ENCODE assay signal across 9 mouse cellular contexts in the genomic region with DNA sequence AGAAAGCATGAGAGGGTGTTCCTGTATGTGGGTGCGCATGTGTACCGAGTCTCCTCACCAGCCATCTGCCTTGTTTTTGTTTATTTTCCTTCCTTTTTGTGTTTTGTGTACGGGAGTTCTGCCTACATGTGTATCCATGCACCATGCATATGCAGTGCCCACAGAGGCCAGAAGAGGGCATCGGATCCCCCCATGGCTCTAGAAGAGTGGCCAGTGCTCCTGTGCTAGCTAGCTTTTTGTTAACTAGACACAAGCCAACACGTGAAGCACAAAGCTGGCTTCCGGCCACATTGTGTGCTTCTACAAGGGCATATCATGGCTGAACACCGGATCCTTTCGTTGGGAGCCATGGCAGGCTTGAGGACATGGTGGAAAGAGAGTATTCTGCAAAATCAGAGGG. TPM values are rescaled to one million over a fixed set of nuclear protein-coding genes. Genes with fewer than 3 reads are reported as not detected.
DNase-seq lines count a peak whose midpoint lies in the region; ATAC-seq lines count a peak whose summit lies in the region.
"Had no signal": no experiment of that assay in that cellular context is flagged by ENCODE, and none has a peak within 500 bp of the region (broad histone marks: within the 10 kb centered on the region; RNA-seq: fewer than 3 reads in every experiment).

No protein-coding gene starts in this region.

- no peak overlapping the region for H3K4me2 ChIP-seq in forebrain, embryonic 11.5 days (ENCODE audit: low read depth, low read length, severe bottlenecking)
- H3K4me2 ChIP-seq in forebrain, embryonic 15.5 days (replicated peaks), result no peak overlapping the region
- H3K4me2 ChIP-seq: stomach, embryonic 15.5 days had no signal

- intact Hi-C loops in gastrocnemius, postnatal 14 days (cut with DNase I; ENCODE audit: low total_unique reads), result no loop called here

- WGBS in forebrain, embryonic 11.5 days, result 37% methylated on average over 8 of the region's 8 CpGs
- WGBS in forebrain, embryonic 15.5 days, result 29% methylated on average over 8 of the region's 8 CpGs

- no peaks in the 10 kb centered on the region for H3K4me1 ChIP-seq in forebrain, embryonic 11.5 days (replicated peaks; ENCODE audit: control insufficient read depth, insufficient read depth, low read length)
- H3K4me1 ChIP-seq in forebrain, embryonic 15.5 days, result no peaks in the 10 kb centered on the region
- H3K4me1 ChIP-seq: stomach, embryonic 15.5 days had no signal

- no peak overlapping the region for H3K27ac ChIP-seq in forebrain, embryonic 11.5 days (ENCODE audit: low read depth, low read length)
- H3K27ac ChIP-seq in forebrain, embryonic 15.5 days (replicated peaks), result no peak overlapping the region
- H3K27ac ChIP-seq: stomach, embryonic 15.5 days had no signal

- no peaks in the 10 kb centered on the region for H3K36me3 ChIP-seq in forebrain, embryonic 11.5 days (ENCODE audit: control insufficient read depth, insufficient read depth, low read length)
- no peaks in the 10 kb centered on the region for H3K36me3 ChIP-seq in forebrain, embryonic 15.5 days
- H3K36me3 ChIP-seq: stomach, embryonic 15.5 days had no signal

- H3K4me3 ChIP-seq in forebrain, embryonic 11.5 days (ENCODE audit: low read depth, low read length), result no peak overlapping the region
- no peak overlapping the region for H3K4me3 ChIP-seq in forebrain, embryonic 15.5 days
- H3K4me3 ChIP-seq: stomach, embryonic 15.5 days had no signal

- DNase-seq in forebrain, embryonic 11.5 days (ENCODE audit: low spot score), result peak; percentile 84
- peak; percentile 54 for DNase-seq in ovary, postnatal 36 days (ENCODE audit: low spot score)
- DNase-seq in ovary, adult 18-20 months (ENCODE audit: low spot score), result no peak
- peak; percentile 33 for DNase-seq in c-Kit-positive CD71-positive TER-119-negative erythroid progenitor cells, embryonic 14.5 days (ENCODE audit: low read depth)
- DNase-seq in gastrocnemius, postnatal 14 days, result peak; percentile 45
- peak; percentile 73 for DNase-seq in lung, postnatal 10 days
- DNase-seq in spleen, postnatal 14 days (ENCODE audit: low spot score in 2 of 2), result peak; percentile 21 to 45

- no peak for ATAC-seq in forebrain, embryonic 11.5 days (replicated peaks; ENCODE audit: low FRiP score)
- ATAC-seq in forebrain, embryonic 15.5 days (replicated peaks), result no peak; the same call in 1 of the 2 replicates

- no peaks in the 10 kb centered on the region for H3K9me3 ChIP-seq in forebrain, embryonic 11.5 days (ENCODE audit: control insufficient read depth, low read length)
- H3K9me3 ChIP-seq in forebrain, embryonic 15.5 days, result no peaks in the 10 kb centered on the region
- H3K9me3 ChIP-seq: stomach, embryonic 15.5 days had no signal

- no peaks in the 10 kb centered on the region; the same call in 1 of the 2 replicates for H3K27me3 ChIP-seq in forebrain, embryonic 11.5 days (ENCODE audit: control insufficient read depth, insufficient read depth, low read length)
- H3K27me3 ChIP-seq in forebrain, embryonic 15.5 days, result no peaks in the 10 kb centered on the region
- H3K27me3 ChIP-seq: stomach, embryonic 15.5 days had no signal

- H3K9ac ChIP-seq in forebrain, embryonic 11.5 days (ENCODE audit: low read length), result no peak overlapping the region; the same call in 1 of the 2 replicates
- H3K9ac ChIP-seq in forebrain, embryonic 15.5 days (replicated peaks), result no peak overlapping the region
- H3K9ac ChIP-seq: stomach, embryonic 15.5 days had no signal

RNA-seq across cellular contexts. Expression of a gene that starts 24.3 kb away (rescaled TPM):
- polyA plus RNA-seq in forebrain, embryonic 11.5 days (2014; fragmentation: Nextera tagmentation; extraction: Ambion mirVana), result 6.2 and 7.7 TPM in 2 replicates
- 5.5 and 5.8 TPM in 2 replicates for polyA plus RNA-seq in forebrain, embryonic 15.5 days (2015; fragmentation: Nextera tagmentation; extraction: Ambion mirVana)
- total RNA-seq in gastrocnemius, postnatal 14 days (2021), result 1 to 10 TPM; 4.4 to 5.5 TPM

RNA-seq across cellular contexts. Expression of a gene that starts 34.2 kb away (rescaled TPM):
- polyA plus RNA-seq in forebrain, embryonic 11.5 days (2014; fragmentation: Nextera tagmentation; extraction: Ambion mirVana), result 28.5 and 36.4 TPM in 2 replicates
- 31.9 and 34.2 TPM in 2 replicates for polyA plus RNA-seq in forebrain, embryonic 15.5 days (2015; fragmentation: Nextera tagmentation; extraction: Ambion mirVana)
- 10 to 100 TPM; 15.9 to 18.3 TPM for total RNA-seq in gastrocnemius, postnatal 14 days (2021)
